Mouse (Mus musculus) frontal cortex, adult (tissue): ENCODE data around the gene Cd27.

Experiments used
- ATAC-seq: cut with Nextera tagmentation; 2 replicates; pipeline ENCODE4 v1.9.2; 2017; ENCODE audit warnings: mild to moderate bottlenecking, moderate library complexity, mixed read lengths; ENCODE audit not compliant: low TSS enrichment

Gene Cd27

DNA sequence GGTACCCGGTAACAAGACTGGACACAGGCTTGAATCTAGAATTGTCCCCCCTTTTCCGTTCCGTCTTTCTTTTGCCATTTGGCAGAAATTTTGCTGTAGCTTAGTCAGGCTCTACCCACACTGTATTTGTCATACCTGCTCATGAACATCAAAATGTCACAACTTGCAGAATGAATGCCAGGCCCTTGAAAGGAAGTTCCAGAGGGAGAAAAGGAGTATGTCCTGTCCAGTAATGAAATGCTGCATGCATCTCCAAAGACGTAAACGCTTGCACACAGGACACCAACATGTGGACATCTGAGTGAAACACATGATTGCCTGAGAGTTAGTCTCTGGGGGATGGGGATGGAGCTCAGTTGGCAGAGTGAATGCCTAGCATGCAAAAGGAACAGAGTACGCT lies 23.1 kb downstream of the Cd27 start:
- no peak for ATAC-seq

DNA sequence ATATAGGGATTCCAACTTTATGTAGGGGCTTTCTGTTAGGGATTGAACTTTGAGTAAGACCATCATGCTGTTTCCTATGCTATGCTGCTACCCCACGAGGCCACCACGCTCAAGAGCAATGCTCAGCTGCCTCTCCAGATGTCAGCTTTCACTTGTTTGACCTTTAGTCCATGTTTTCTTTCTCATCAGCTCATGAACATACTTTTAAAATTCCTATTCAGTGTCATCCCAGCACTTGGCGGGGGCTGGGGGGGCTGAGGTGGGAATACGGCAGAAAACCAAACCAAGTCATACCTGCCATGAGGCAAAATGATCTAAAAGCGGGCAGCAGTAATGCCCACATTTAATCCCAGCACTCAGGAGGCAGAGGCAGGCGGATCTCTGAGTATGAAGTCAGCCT lies 23.7 kb downstream of the Cd27 start:
- ATAC-seq, result no peak

GRCm38 (mm10) chr6:125212621-125213020 lies 24.2 kb downstream of the Cd27 start:
- no peak for ATAC-seq

DNA sequence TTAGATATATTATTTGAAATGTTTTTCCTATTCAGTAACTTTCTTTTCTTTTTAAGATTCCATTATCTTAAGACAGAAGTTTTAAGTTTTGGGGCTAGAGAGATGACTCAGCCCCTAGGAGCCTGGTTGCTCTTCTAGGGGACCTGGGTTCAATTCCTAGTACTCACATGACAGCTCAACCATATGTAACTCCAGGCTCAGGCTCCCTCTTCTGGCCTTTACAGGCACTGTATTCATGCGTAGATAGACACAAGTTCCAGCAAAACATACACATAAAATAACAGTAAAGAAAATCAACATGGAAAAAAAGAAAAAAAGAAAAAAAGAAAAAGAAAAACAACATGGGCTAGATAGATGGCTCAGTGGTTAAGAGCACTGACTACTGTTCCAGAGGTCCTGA lies 26.4 kb downstream of the Cd27 start:
- ATAC-seq, result no peak

DNA sequence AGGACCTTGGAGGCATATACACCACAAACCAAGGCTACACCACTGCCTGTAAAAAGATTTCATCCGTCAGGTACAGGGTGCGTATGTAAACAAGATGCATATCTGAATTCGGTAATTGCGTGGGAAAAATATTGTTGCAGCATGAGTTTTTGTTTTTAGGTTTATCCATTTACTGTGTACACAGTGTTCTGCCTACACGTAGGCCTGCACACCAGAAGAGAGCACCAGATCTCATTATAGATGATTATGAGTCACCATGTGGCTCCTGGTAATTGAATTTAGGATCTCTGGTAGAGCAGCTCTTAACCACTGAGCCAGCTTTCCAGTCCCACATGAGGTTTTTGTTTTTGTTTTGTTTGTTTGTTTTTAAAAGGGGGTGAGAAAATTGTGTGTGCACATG lies 39.6 kb downstream of the Cd27 start:
- peak; percentile 62; the same call in 1 of the 2 replicates for ATAC-seq

GRCm38 (mm10) chr6:125196301-125196700 lies 40.5 kb downstream of the Cd27 start:
- no peak for ATAC-seq

DNA sequence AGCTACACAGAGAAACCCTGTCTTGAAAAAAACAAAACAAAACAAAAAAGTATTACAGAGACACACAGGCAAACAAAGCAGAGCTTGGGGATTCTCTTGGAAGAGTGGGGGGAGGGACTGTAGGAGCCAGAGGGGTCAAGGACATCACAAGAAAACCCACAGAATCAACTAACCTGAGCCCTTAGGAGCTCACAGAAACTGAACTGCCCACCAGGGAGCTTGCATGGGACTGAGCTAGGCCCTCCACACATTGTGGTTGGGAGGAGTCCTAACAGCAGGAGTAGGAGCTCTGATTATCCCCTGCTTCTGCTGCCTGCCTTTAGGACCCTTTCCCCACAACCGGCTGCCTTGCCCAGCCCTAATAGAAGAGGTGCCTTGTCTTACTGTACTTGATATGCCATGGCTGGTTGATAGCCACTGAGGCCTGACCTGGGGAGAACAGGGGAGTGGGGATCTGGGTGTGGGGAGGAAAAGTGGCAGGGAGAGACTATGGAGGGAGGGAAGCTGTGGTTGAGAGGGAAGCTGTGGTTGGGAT lies 41.2 kb downstream of the Cd27 start:
- no peak for ATAC-seq

DNA sequence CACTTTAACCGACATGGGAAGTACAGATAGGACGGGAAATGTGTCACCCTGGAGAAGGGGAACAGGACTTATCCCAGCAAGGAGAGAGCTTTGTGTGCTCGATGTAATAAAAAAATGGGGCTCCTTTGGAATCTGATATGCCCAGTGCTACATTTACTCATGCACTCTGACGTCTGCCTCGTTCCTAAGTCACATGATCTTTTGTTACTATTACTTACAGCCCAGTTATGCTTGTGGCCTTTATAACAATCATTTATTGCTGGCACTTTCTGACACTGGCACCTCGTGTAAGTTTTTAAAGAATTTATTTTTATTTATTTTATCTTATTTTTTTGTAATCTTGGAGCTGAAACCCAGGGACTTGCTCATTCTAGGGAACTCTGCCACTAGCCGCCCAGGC lies 43.4 kb downstream of the Cd27 start:
- ATAC-seq, result no peak

- ATAC-seq, result no peak
Measured at GRCm38 (mm10) chr6:125192841-125193240, 44.0 kb downstream of the Cd27 start.

GRCm38 (mm10) chr6:125192016-125192714 lies 44.6 kb downstream of the Cd27 start:
- peak; percentile 90 for ATAC-seq

- ATAC-seq, result peak; percentile 96
Measured at GRCm38 (mm10) chr6:125191332-125192015, 45.3 kb downstream of the Cd27 start, which contains the start of the genes Ncapd2 and Mrpl51. Gene Ncapd2, minus strand, starts transcription at chr6:125191701. Gene Mrpl51, plus strand, starts transcription at chr6:125191801.

- ATAC-seq, result no peak
Measured at GRCm38 (mm10) chr6:125190816-125191215, 46.0 kb downstream of the Cd27 start.

DNA sequence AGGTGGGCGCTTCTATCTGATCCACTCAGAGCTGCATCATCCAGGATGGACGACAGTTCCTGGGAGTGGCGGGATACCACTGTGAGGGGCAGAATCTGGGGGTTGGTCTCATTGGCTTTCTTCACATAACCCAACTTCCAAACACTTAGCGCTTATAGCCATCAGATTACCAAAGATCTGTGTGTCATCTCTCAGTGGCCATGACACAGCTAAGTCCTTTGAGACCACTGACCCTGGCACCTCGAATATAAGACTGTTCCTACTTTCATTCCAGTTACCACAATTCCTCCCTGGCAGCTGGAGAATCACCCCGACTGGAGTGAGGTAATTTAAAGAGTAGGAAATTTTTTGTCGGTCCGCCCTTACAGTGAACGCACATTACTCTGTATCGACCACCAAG lies 50.6 kb downstream of the Cd27 start:
- ATAC-seq, result no peak
